Mouse (Mus musculus) small intestine, adult 2 months (tissue): Measurements from ENCODE around the gene Tipin. TPM values are rescaled to one million over a fixed set of nuclear protein-coding genes. Genes with fewer than 3 reads are reported as not detected.
A peak's percentile ranks its signal among the peaks of the same experiment; 100 is the strongest.

Experiments used
- H3K27ac ChIP-seq: fragments of 200-500 bp; 2 replicates; pipeline ENCODE4 v1.5.1; 2012; ENCODE audit warnings: low read depth, low read length, control low read depth, inconsistent platforms; ENCODE audit not compliant: insufficient read depth
- H3K27me3 ChIP-seq: fragments of 200-500 bp; 2 replicates; pipeline ENCODE4 v1.6.1; 2012; ENCODE audit warnings: mild to moderate bottlenecking, moderate library complexity, low read length, inconsistent platforms; ENCODE audit not compliant: control insufficient read depth, insufficient read depth
- H3K36me3 ChIP-seq: fragments of 200-500 bp; 2 replicates; pipeline ENCODE4 v1.6.1; 2012; ENCODE audit warnings: mild to moderate bottlenecking, low read length, control low read depth, inconsistent platforms; ENCODE audit not compliant: control insufficient read depth, insufficient read depth
- H3K4me1 ChIP-seq: fragments of 200-500 bp; 2 replicates; pipeline ENCODE4 v1.6.1; 2012; ENCODE audit warnings: low read length, inconsistent platforms, mixed read lengths; ENCODE audit not compliant: control insufficient read depth, insufficient read depth, insufficient read length
- H3K4me3 ChIP-seq: fragments of 200-500 bp; 2 replicates; pipeline ENCODE4 v1.5.1; 2012; ENCODE audit warnings: low read depth, mild to moderate bottlenecking, control low read depth, inconsistent platforms, low read length, moderate library complexity
- CTCF ChIP-seq: fragments of 200-500 bp; IDR thresholded peaks from 2 replicates; pipeline ENCODE4 v1.5.1; 2012; ENCODE audit warnings: low read depth, mild to moderate bottlenecking, control low read depth, inconsistent platforms, low read length, moderate library complexity, mixed read lengths; ENCODE audit not compliant: insufficient replicate concordance, insufficient read length; ENCODE audit errors: extremely low read depth
- POLR2A ChIP-seq: fragments of 200-500 bp; IDR thresholded peaks from 2 replicates; pipeline ENCODE4 v1.6.1; 2012; ENCODE audit warnings: low read depth, mild to moderate bottlenecking, control low read depth, inconsistent platforms, low read length, moderate library complexity
- WGBS: fragments of 180-500 bp; shearing (Covaris S2); methylation state at CpG from one replicate; pipeline ENCODE4 v1.1.7; 2018; 5-methylcytosine and 5-hydroxymethylcytosine counted together
- polyA plus RNA-seq: library from polyadenylated mRNA; depleted of rRNA; stranded (reverse); fragments of >200 nt; gene quantifications from 2 replicates; pipeline ENCODE4 v1.2.3, GENCODE M21; 2012

Tipin gene
- polyA plus RNA-seq, 1 experiment = 0.35 TPM

DNA sequence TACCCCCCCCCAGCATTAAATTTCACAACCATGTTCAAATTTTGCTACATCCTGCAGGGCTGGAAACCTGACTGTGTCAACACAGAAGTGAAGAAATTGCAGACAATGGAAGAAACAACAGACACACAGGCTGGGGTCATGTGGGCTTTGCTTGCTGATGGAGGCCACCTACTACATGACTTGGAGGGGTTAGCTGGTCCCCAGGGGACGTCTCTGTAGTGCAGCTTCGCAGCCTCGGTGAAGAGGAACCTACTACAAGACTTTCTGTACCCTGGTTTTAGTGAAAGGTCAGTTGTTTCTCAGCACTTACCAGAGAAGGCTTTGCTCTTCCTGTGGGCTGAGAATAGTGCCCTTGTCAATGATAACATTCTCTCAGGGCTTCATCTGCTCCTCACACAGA is 10.1 kb upstream of the Tipin start:
- no peak overlapping the region for H3K27ac ChIP-seq
- no peaks in the 10 kb centered on the region for H3K36me3 ChIP-seq
- 67% methylated on average over 3 of the region's 3 CpGs for WGBS
- no peaks in the 10 kb centered on the region for H3K27me3 ChIP-seq
- no peaks in the 10 kb centered on the region for H3K4me1 ChIP-seq
- H3K4me3 ChIP-seq = no peak overlapping the region
- no peak for TF ChIP-seq CTCF
- TF ChIP-seq POLR2A = no peak

DNA sequence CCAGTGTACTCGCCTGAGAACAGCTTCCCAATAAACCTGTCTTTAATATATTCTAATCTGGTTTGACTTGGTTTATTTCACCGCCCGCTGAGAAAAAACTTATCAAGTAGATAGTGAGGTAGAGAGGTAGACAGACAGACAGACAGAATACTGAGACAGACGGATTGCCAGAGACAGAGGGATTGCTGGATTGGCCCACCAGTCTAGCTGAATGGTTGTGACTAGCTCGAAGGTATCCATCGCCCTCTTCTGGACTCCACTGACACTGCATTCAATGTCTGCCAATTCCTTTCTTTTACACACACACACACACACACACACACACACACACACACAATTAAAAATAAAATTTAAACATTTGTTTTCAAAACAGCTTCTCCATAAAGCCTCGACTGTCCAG is 8.8 kb upstream of the Tipin start:
- H3K36me3 ChIP-seq = no peaks in the 10 kb centered on the region
- peak; percentile 36; the same call in 1 of the 2 replicates for TF ChIP-seq CTCF
- no peak for TF ChIP-seq POLR2A
- no peaks in the 10 kb centered on the region for H3K27me3 ChIP-seq
- WGBS = 24% methylated on average over 7 of the region's 7 CpGs
- H3K4me3 ChIP-seq = no peak overlapping the region
- no peak overlapping the region for H3K27ac ChIP-seq
- H3K4me1 ChIP-seq = no peaks in the 10 kb centered on the region

DNA sequence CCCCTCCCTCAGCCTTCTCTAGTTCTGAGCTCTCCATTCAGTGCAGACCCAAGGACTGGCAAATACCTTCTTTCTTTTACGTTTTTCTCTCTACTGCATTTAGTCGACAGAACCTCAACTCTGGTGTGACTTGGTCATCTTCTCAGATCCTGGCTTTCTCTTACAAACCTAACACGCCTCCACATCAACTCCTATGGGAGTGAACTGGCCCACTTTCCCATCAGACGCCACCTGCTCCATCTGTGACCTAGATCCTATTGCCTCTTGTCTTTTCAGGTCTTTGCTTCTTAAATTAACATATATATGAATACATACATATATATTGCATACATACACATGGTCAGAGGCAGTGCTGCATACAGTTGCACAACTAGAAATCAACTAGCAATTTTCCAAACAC is 7.6 kb upstream of the Tipin start:
- WGBS = 76% methylated on average over 4 of the region's 4 CpGs
- Histone ChIP-seq H3K36me3 (no peaks in the 10 kb centered on the region), H3K27ac (no peak overlapping the region), H3K4me1 (no peaks in the 10 kb centered on the region), H3K4me3 (no peak overlapping the region), H3K27me3 (no peaks in the 10 kb centered on the region)
- TF ChIP-seq POLR2A = no peak
- TF ChIP-seq CTCF = no peak

DNA sequence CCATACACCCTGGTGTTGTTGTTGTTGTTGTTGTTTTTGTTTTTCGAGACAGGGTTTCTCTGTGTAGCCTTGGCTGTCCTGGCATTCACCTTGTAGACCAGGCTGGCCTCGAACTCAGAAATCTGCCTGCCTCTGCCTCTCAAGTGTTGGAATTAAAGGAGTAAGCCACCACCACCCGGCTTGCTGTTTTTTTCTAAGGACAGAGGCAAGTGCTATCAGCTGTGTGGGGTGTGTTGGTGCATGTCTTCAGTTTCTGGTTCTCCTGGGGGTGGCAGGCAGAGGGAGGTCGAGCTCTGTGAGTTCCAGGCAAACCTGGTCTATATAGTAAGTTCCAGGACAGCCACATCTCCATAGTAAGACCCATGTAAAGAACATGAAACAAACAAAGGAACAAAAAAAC is 7.1 kb upstream of the Tipin start:
- H3K27me3 ChIP-seq = no peaks in the 10 kb centered on the region
- H3K4me1 ChIP-seq = no peaks in the 10 kb centered on the region
- no peak for TF ChIP-seq CTCF
- TF ChIP-seq POLR2A = no peak
- no peak overlapping the region for H3K27ac ChIP-seq
- no peak overlapping the region for H3K4me3 ChIP-seq
- WGBS = 78% methylated on average over 4 of the region's 4 CpGs
- no peaks in the 10 kb centered on the region for H3K36me3 ChIP-seq

DNA sequence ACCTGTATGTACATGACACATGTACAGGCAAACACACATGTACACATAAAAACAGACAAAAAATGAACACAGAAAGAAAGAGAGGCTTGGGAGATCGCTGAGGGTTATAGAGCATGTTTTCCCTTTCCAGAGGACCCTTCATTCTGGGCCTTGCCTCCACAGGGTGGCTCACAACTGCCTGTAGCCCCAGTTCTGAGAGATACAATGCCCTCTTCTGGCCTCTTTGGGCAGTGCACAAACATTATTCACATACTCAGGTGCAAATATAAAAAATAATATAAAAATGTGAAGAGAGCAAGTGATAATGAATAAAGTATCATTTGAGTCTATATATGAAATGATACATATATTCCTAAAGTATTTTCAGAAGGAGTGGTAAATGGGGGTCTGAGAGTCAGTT is 6.5 kb upstream of the Tipin start:
- Histone ChIP-seq H3K36me3 (no peaks in the 10 kb centered on the region), H3K4me1 (no peaks in the 10 kb centered on the region), H3K27me3 (no peaks in the 10 kb centered on the region), H3K27ac (no peak overlapping the region), H3K4me3 (no peak overlapping the region)
- 81% methylated on average over 1 of the region's 1 CpGs for WGBS
- TF ChIP-seq CTCF = no peak
- no peak for TF ChIP-seq POLR2A

DNA sequence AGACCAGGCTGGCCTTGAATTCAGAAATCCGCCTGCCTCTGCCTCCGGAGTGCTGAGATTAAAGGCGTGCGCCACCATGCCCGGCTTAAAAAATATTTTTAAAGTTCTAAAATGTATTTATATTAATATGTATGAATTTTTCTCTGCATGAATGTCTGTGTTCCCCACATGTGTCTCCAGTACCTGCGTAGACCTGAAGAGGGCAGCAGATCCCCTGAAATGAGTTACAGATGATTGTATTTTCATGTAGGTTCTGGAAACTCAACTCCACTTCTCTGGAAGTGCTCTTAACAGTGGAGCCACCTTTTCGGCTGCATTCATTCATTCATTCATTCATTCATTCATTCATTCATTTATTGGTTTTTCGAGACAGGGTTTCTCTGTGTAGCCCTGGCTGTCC is 3.7 kb upstream of the Tipin start:
- 74% methylated on average over 8 of the region's 8 CpGs for WGBS
- Histone ChIP-seq H3K4me3 (no peak overlapping the region), H3K36me3 (no peaks in the 10 kb centered on the region), H3K4me1 (peaks cover 3% of the 10 kb centered on the region; the same call in 1 of the 2 replicates), H3K27ac (no peak overlapping the region), H3K27me3 (no peaks in the 10 kb centered on the region)
- TF ChIP-seq POLR2A (no peak), CTCF (no peak)

DNA sequence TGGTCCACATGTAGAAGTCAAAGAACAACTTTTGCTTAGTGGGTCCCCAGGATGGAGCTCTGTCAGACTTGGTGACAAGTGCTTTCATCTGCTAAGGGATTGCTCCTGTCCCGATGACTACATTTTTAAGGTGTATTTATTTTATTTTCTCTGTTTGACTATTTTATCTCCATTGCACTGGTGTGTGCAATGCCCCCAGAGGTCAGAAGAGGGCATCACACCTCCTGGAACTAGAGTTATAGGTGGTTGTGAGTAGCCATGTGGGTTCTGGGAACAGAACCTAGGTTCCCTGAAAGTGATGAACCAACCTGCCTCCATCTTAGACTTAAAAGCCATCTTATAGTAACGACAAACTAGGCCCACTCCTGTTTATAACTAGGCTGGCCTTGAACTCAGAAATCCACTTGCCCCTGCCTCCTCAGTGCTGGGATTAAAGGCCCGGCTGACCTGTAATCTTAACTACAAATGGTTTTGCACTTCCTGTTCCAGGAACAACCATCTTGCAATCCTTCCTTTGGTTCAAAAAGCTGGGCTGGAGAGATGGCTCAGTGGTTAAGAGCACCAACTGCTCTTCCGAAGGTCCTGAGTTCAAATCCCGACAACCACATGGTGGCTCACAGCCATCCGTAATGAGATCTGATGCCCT is 2.6 kb upstream of the Tipin start:
- H3K27me3 ChIP-seq = no peaks in the 10 kb centered on the region
- no peak overlapping the region for H3K4me3 ChIP-seq
- WGBS = 93% methylated on average over 6 of the region's 6 CpGs
- TF ChIP-seq POLR2A = no peak
- no peak for TF ChIP-seq CTCF
- no peaks in the 10 kb centered on the region for H3K36me3 ChIP-seq
- H3K27ac ChIP-seq = no peak overlapping the region
- H3K4me1 ChIP-seq = peaks cover 3% of the 10 kb centered on the region; the same call in 1 of the 2 replicates
